Mouse (Mus musculus): Measurements from ENCODE around the gene Banp. TPM values are rescaled to one million over a fixed set of nuclear protein-coding genes. Genes with fewer than 3 reads are reported as not detected.
A peak's percentile ranks its signal among the peaks of the same experiment; 100 is the strongest.

Gene Banp
- polyA plus RNA-seq, 1 experiment from 2014 or later: 36.6 TPM

DNA sequence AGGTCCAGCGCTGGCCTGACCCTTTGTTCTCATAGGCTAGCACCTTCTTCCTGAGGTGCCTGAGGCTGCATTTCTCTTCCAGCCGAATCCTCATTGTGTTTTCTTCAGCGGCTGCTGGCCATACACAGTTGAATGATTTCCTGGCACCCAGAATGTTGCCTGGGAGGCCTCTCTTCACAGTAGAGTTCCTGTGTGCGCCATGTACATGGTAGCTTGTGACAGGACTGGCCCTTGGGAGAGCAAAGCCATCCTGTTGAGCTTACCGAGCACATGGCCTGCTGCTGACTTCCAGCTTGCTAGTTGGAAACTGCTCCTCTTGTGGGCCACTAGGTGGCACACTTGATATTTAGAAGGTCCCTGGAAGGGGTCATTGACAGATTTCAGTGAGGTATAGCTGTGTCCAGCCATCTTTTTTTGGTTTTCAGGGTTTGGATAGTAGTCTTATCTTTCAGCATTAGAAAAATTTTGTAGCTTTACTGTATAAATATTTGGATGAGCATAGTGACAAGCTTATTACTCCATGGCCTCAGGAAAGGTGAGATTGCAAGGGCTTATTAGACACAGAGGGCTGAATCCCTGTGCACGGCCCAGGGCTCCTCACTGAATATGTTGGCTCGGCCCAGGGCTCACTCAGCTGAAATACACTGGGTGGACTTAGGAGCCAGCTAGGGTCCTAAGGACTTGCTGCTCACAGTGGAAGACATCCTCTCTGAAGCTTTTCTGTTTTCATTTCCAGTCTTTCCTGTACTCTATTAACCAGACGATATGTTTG is 28.5 kb downstream of the Banp start:
- H3K36me3 ChIP-seq (ENCODE audit: control insufficient read depth, insufficient read depth, low read length): peaks cover 72% of the 10 kb centered on the region
- H3K4me1 ChIP-seq (replicated peaks; ENCODE audit: control insufficient read depth, insufficient read depth, low read length): no peaks in the 10 kb centered on the region
- no peak overlapping the region for H3K27ac ChIP-seq (ENCODE audit: low read depth)
- H3K27me3 ChIP-seq (replicated peaks; ENCODE audit: control insufficient read depth, insufficient read depth, low read length): no peaks in the 10 kb centered on the region
- DNase-seq (ENCODE audit: low spot score): peak; percentile 58
- H3K9me3 ChIP-seq (ENCODE audit: control insufficient read depth, low read length): no peaks in the 10 kb centered on the region
- no peak overlapping the region for H3K9ac ChIP-seq (ENCODE audit: low read length)
- no peak overlapping the region for H3K4me3 ChIP-seq (ENCODE audit: low read depth, low read length)
- ATAC-seq (replicated peaks; ENCODE audit: low FRiP score, low TSS enrichment, low read depth): peak; percentile 74; the same call in 1 of the 2 replicates
- H3K4me2 ChIP-seq (ENCODE audit: low read length): no peak overlapping the region
- WGBS: 70% methylated on average over 8 of the region's 8 CpGs

GRCm38 (mm10) chr8:121978670-121979069 is 29.1 kb downstream of the Banp start:
- WGBS: 96% methylated on average over 13 of the region's 13 CpGs
- Histone ChIP-seq H3K9me3 (ENCODE audit: control insufficient read depth, low read length) (no peaks in the 10 kb centered on the region), H3K4me3 (ENCODE audit: low read depth, low read length) (no peak overlapping the region), H3K4me2 (ENCODE audit: low read length) (no peak overlapping the region), H3K36me3 (ENCODE audit: control insufficient read depth, insufficient read depth, low read length) (peaks cover 79% of the 10 kb centered on the region), H3K27me3 (replicated peaks; ENCODE audit: control insufficient read depth, insufficient read depth, low read length) (no peaks in the 10 kb centered on the region), H3K27ac (ENCODE audit: low read depth) (no peak overlapping the region), H3K4me1 (replicated peaks; ENCODE audit: control insufficient read depth, insufficient read depth, low read length) (no peaks in the 10 kb centered on the region), H3K9ac (ENCODE audit: low read length) (no peak overlapping the region)
- no peak for DNase-seq (ENCODE audit: low spot score)
- no peak for ATAC-seq (replicated peaks; ENCODE audit: low FRiP score, low TSS enrichment, low read depth)

DNA sequence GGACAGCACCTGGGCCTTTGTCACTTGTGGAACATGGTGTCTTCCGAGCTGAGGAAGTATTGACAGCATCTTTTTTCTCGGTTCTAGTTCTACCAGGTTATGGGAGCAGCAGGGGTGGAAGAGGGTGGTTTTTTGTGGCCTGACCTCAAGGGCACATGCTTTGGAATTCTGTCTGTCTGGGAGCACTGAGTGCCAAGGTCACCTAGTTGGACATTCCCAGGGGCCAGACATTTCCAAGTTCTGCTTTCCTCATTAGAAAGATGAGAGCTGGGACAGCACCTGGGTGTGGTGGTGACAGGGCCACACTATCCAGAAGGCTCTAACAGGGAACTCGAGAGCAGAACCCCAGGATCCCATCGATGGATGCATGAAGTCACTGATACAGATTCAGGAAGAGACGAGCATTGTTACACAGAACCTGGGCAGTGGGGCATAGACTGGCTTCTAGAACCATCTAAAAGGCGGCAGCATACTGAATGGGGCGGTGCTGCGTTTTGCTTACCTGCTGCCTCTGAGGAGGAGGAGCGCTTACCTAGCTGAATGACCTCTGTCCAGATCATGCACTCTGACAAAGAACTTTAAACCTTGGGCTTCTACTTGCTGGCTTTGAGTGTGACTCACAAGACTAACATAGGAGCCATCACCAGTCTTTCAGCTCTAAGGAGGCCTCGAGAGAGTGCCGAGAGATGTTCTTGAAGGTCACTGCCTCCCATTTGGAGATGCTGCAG is 31.4 kb downstream of the Banp start:
- no peak overlapping the region for H3K27ac ChIP-seq (ENCODE audit: low read depth)
- no peak overlapping the region for H3K4me3 ChIP-seq (ENCODE audit: low read depth, low read length)
- no peaks in the 10 kb centered on the region for H3K4me1 ChIP-seq (replicated peaks; ENCODE audit: control insufficient read depth, insufficient read depth, low read length)
- H3K9ac ChIP-seq (ENCODE audit: low read length): no peak overlapping the region
- H3K36me3 ChIP-seq (ENCODE audit: control insufficient read depth, insufficient read depth, low read length): peaks cover 65% of the 10 kb centered on the region
- no peak overlapping the region for H3K4me2 ChIP-seq (ENCODE audit: low read length)
- ATAC-seq (replicated peaks; ENCODE audit: low FRiP score, low TSS enrichment, low read depth) (no peak), DNase-seq (ENCODE audit: low spot score) (no peak)
- H3K9me3 ChIP-seq (ENCODE audit: control insufficient read depth, low read length): no peaks in the 10 kb centered on the region
- no peaks in the 10 kb centered on the region for H3K27me3 ChIP-seq (replicated peaks; ENCODE audit: control insufficient read depth, insufficient read depth, low read length)
- WGBS: 91% methylated on average over 11 of the region's 11 CpGs

GRCm38 (mm10) chr8:121981520-121981895 is 32.0 kb downstream of the Banp start:
- peaks cover 60% of the 10 kb centered on the region for H3K36me3 ChIP-seq (ENCODE audit: control insufficient read depth, insufficient read depth, low read length)
- 92% methylated on average over 7 of the region's 7 CpGs for WGBS

DNA sequence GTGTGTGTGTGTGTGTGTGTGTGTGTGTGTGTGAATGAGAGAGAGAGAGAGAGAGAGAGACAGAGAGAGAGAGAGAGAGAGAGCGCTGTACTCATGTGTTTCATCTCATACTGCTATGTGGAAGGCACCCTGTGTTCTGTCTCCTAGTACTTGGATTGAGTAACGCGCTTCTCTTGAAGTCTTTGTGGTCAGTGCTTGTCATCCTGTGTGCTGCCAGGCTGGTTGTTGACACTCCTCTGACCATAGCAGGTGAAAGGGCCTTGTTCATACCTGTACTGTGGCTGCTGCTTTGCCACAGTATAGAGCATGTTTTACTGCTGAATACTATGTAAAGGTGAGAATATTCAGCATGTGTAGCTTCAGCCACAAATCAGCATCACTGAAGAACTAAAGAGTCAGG is 36.1 kb downstream of the Banp start:
- H3K27ac ChIP-seq (ENCODE audit: low read depth): no peak overlapping the region
- no peak for ATAC-seq (replicated peaks; ENCODE audit: low FRiP score, low TSS enrichment, low read depth)
- H3K4me1 ChIP-seq (replicated peaks; ENCODE audit: control insufficient read depth, insufficient read depth, low read length): no peaks in the 10 kb centered on the region
- H3K4me2 ChIP-seq (ENCODE audit: low read length): no peak overlapping the region
- H3K4me3 ChIP-seq (ENCODE audit: low read depth, low read length): no peak overlapping the region
- no peak for DNase-seq (ENCODE audit: low spot score)
- no peaks in the 10 kb centered on the region for H3K27me3 ChIP-seq (replicated peaks; ENCODE audit: control insufficient read depth, insufficient read depth, low read length)
- no peak overlapping the region for H3K9ac ChIP-seq (ENCODE audit: low read length)
- no peaks in the 10 kb centered on the region for H3K9me3 ChIP-seq (ENCODE audit: control insufficient read depth, low read length)
- WGBS: 97% methylated on average over 3 of the region's 3 CpGs
- peaks cover 69% of the 10 kb centered on the region for H3K36me3 ChIP-seq (ENCODE audit: control insufficient read depth, insufficient read depth, low read length)

More at GRCm38 (mm10) chr8:121981520-121981895, 32.0 kb downstream of the Banp start:
- no peak overlapping the region for H3K4me3 ChIP-seq (ENCODE audit: low read depth, low read length)
- H3K27ac ChIP-seq (ENCODE audit: low read depth): no peak overlapping the region
- DNase-seq (ENCODE audit: low spot score) (no peak), ATAC-seq (replicated peaks; ENCODE audit: low FRiP score, low TSS enrichment, low read depth) (no peak)
- H3K4me1 ChIP-seq (replicated peaks; ENCODE audit: control insufficient read depth, insufficient read depth, low read length): no peaks in the 10 kb centered on the region
- no peaks in the 10 kb centered on the region for H3K9me3 ChIP-seq (ENCODE audit: control insufficient read depth, low read length)
- no peaks in the 10 kb centered on the region for H3K27me3 ChIP-seq (replicated peaks; ENCODE audit: control insufficient read depth, insufficient read depth, low read length)
- H3K9ac ChIP-seq (ENCODE audit: low read length): no peak overlapping the region
- H3K4me2 ChIP-seq (ENCODE audit: low read length): no peak overlapping the region

- H3K27me3 ChIP-seq (replicated peaks; ENCODE audit: control insufficient read depth, insufficient read depth, low read length): no peaks in the 10 kb centered on the region
- no peak overlapping the region for H3K4me2 ChIP-seq (ENCODE audit: low read length)
- H3K9me3 ChIP-seq (ENCODE audit: control insufficient read depth, low read length): no peaks in the 10 kb centered on the region
- no peak overlapping the region for H3K4me3 ChIP-seq (ENCODE audit: low read depth, low read length)
- no peak overlapping the region for H3K27ac ChIP-seq (ENCODE audit: low read depth)
- ATAC-seq (replicated peaks; ENCODE audit: low FRiP score, low TSS enrichment, low read depth) (no peak), DNase-seq (ENCODE audit: low spot score) (no peak)
- WGBS: 90% methylated on average over 5 of the region's 5 CpGs
- H3K36me3 ChIP-seq (ENCODE audit: control insufficient read depth, insufficient read depth, low read length): peaks cover 72% of the 10 kb centered on the region
- H3K9ac ChIP-seq (ENCODE audit: low read length): no peak overlapping the region
- H3K4me1 ChIP-seq (replicated peaks; ENCODE audit: control insufficient read depth, insufficient read depth, low read length): no peaks in the 10 kb centered on the region
These were observed 38.3 kb downstream of the Banp start for GRCm38 (mm10) chr8:121987892-121988291.

DNA sequence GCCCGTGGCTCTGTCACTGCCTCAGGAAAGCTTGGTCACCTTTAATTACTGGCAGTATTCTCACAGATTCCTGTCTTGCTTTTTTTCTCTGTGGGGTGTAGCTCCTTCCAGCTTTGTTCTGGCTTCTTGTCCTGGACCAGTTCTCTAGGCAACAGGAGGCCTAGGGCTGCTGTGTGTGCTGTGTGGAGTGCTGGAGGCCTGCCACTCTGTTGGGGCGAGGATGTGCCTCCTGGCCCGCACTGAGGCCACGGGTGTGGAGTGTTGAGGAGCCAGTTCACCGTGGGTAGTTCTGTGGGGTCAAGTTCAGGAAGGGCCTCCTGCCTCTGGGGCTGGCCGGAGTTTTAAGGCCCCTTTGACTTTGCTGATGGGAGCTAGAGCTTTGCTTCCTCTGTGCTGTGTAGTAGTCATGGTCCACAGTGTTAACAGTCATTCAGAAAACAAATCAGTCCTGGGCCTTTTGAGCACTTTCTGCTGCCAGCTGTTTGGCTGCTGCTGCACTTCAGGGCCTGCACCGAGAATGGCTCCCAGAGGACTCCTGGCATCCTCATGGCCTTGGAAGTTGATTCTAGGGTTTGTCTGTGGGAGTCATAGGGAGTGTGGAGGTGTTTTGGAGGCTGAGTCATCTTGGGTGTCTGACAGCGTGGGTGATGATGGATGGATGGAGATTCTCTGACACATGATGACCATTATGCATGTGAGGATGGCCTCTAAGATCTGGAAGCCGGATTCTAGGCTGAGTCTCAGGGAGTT is 41.1 kb downstream of the Banp start:
- WGBS: 85% methylated on average over 9 of the region's 9 CpGs
- Histone ChIP-seq H3K36me3 (ENCODE audit: control insufficient read depth, insufficient read depth, low read length) (peaks cover 68% of the 10 kb centered on the region), H3K9me3 (ENCODE audit: control insufficient read depth, low read length) (no peaks in the 10 kb centered on the region), H3K4me3 (ENCODE audit: low read depth, low read length) (no peak overlapping the region), H3K27ac (ENCODE audit: low read depth) (no peak overlapping the region), H3K4me1 (replicated peaks; ENCODE audit: control insufficient read depth, insufficient read depth, low read length) (no peaks in the 10 kb centered on the region), H3K4me2 (ENCODE audit: low read length) (no peak overlapping the region), H3K27me3 (replicated peaks; ENCODE audit: control insufficient read depth, insufficient read depth, low read length) (no peaks in the 10 kb centered on the region), H3K9ac (ENCODE audit: low read length) (no peak overlapping the region)
- ATAC-seq (replicated peaks; ENCODE audit: low FRiP score, low TSS enrichment, low read depth): no peak
- DNase-seq (ENCODE audit: low spot score): no peak

- DNase-seq (ENCODE audit: low spot score) (no peak), ATAC-seq (replicated peaks; ENCODE audit: low FRiP score, low TSS enrichment, low read depth) (no peak)
- no peak overlapping the region for H3K4me3 ChIP-seq (ENCODE audit: low read depth, low read length)
- H3K4me1 ChIP-seq (replicated peaks; ENCODE audit: control insufficient read depth, insufficient read depth, low read length): no peaks in the 10 kb centered on the region
- H3K27ac ChIP-seq (ENCODE audit: low read depth): no peak overlapping the region
- peaks cover 74% of the 10 kb centered on the region for H3K36me3 ChIP-seq (ENCODE audit: control insufficient read depth, insufficient read depth, low read length)
- H3K4me2 ChIP-seq (ENCODE audit: low read length): no peak overlapping the region
- no peaks in the 10 kb centered on the region for H3K9me3 ChIP-seq (ENCODE audit: control insufficient read depth, low read length)
- WGBS: 88% methylated on average over 7 of the region's 7 CpGs
- H3K27me3 ChIP-seq (replicated peaks; ENCODE audit: control insufficient read depth, insufficient read depth, low read length): no peaks in the 10 kb centered on the region
- no peak overlapping the region for H3K9ac ChIP-seq (ENCODE audit: low read length)
These were observed 42.1 kb downstream of the Banp start for GRCm38 (mm10) chr8:121991611-121992010.

Data from intestine, embryonic 14.5 days (tissue).